20 mouse cellular contexts compared by ENCODE assay signal in genomic region chr13:97491865-97492847, GRCm38 (mm10).
A peak's percentile ranks its signal among the peaks of the same experiment; 100 is the strongest.
DNase-seq lines count a peak whose midpoint lies in the region; ATAC-seq and TF ChIP-seq lines count a peak whose summit lies in the region.
"Had no signal": no experiment of that assay in that cellular context is flagged by ENCODE, and none has a peak within 500 bp of the region (broad histone marks: within the 10 kb centered on the region; RNA-seq: fewer than 3 reads in every experiment).

No protein-coding gene starts in this region.

- WGBS in midbrain, embryonic 11.5 days: 95% methylated on average over 19 of the region's 19 CpGs
- 95% methylated on average over 19 of the region's 19 CpGs for WGBS in midbrain, embryonic 15.5 days
- 91% methylated on average over 19 of the region's 19 CpGs for WGBS in cerebellum, adult 2 months

- 0 out of 2 replicates have a peak, but pooled peaks cover 4% of the 10 kb centered on the region for H3K4me1 ChIP-seq in midbrain, embryonic 11.5 days (ENCODE audit: control insufficient read depth, insufficient read depth, low read length)
- H3K4me1 ChIP-seq in midbrain, embryonic 15.5 days: peaks cover 27% of the 10 kb centered on the region
- H3K4me1 ChIP-seq in cerebellum, adult 2 months (ENCODE audit: control insufficient read depth, insufficient read depth, low read length): peaks cover 5% of the 10 kb centered on the region; the same call in 1 of the 2 replicates
- H3K4me1 ChIP-seq: liver, embryonic 15.5 days had no signal

- peak; percentile 68 for DNase-seq in midbrain, embryonic 11.5 days (ENCODE audit: low spot score, missing footprints)
- DNase-seq in brain, adult 2 months (ENCODE audit: low read depth, low spot score): peak; percentile 87
- peak; percentile 42 to 89 for DNase-seq in left cerebral cortex, adult 8-10 months (ENCODE audit: low spot score in 2 of 2)
- DNase-seq in telencephalon, adult 2 months (ENCODE audit: low read depth, low spot score): peak; percentile 77
- no peak for DNase-seq in cerebellum, adult 2 months
- DNase-seq in natural killer cell, adult 2 months (ENCODE audit: low spot score in 2 of 2): no peak
- DNase-seq: adrenal gland, adult 2 months; cerebellum, adult 11-12 months; heart, postnatal 4 days; kidney, adult 11 months; midbrain, embryonic 14.5 days had no signal

- H3K27ac ChIP-seq in midbrain, embryonic 11.5 days (ENCODE audit: low read depth, low read length): no peak overlapping the region
- H3K27ac ChIP-seq in midbrain, embryonic 15.5 days: no peak overlapping the region
- no peak overlapping the region for H3K27ac ChIP-seq in cerebellum, adult 2 months (ENCODE audit: insufficient read depth, low read length)
- H3K27ac ChIP-seq: embryonic facial prominence, embryonic 12.5 days; heart, embryonic 13.5 days; hindbrain, postnatal 0 days; kidney, postnatal 0 days; limb, embryonic 13.5 days; liver, embryonic 15.5 days had no signal

- H3K27me3 ChIP-seq in midbrain, embryonic 11.5 days (ENCODE audit: control insufficient read depth, insufficient read depth, low read length): no peaks in the 10 kb centered on the region; the same call in 1 of the 2 replicates
- H3K27me3 ChIP-seq in midbrain, embryonic 15.5 days (replicated peaks): no peaks in the 10 kb centered on the region
- no peaks in the 10 kb centered on the region; the same call in 1 of the 2 replicates for H3K27me3 ChIP-seq in cerebellum, adult 2 months (ENCODE audit: control insufficient read depth, insufficient read depth, low read length)
- H3K27me3 ChIP-seq: embryonic facial prominence, embryonic 12.5 days had no signal

- H3K9me3 ChIP-seq in midbrain, embryonic 11.5 days (ENCODE audit: control insufficient read depth, low read length): no peaks in the 10 kb centered on the region
- no peaks in the 10 kb centered on the region for H3K9me3 ChIP-seq in midbrain, embryonic 15.5 days
- H3K9me3 ChIP-seq: embryonic facial prominence, embryonic 12.5 days; G1E; heart, embryonic 13.5 days; limb, embryonic 13.5 days; liver, embryonic 15.5 days had no signal

- H3K9ac ChIP-seq in midbrain, embryonic 11.5 days (ENCODE audit: low read length): no peak overlapping the region
- H3K9ac ChIP-seq in midbrain, embryonic 15.5 days: no peak overlapping the region
- H3K9ac ChIP-seq: embryonic facial prominence, embryonic 12.5 days; heart, embryonic 13.5 days; limb, embryonic 13.5 days; liver, embryonic 15.5 days had no signal

- H3K4me2 ChIP-seq in midbrain, embryonic 11.5 days: no peak overlapping the region
- H3K4me2 ChIP-seq in midbrain, embryonic 15.5 days: no peak overlapping the region
- H3K4me2 ChIP-seq: embryonic facial prominence, embryonic 12.5 days; heart, embryonic 13.5 days; limb, embryonic 13.5 days; liver, embryonic 15.5 days had no signal

- no peak overlapping the region for H3K4me3 ChIP-seq in midbrain, embryonic 11.5 days (ENCODE audit: low read depth, low read length)
- H3K4me3 ChIP-seq in midbrain, embryonic 15.5 days: no peak overlapping the region
- H3K4me3 ChIP-seq in cerebellum, adult 2 months (replicated peaks; ENCODE audit: insufficient read depth, low read depth, low read length): no peak overlapping the region
- H3K4me3 ChIP-seq: embryonic facial prominence, embryonic 12.5 days; heart, embryonic 13.5 days; limb, embryonic 13.5 days; liver, embryonic 15.5 days had no signal

- no peak for TF ChIP-seq POLR2A in cerebellum, adult 2 months (IDR thresholded peaks at IDR 0.05; ENCODE audit: borderline replicate concordance, insufficient read depth, low read length)

- no peak for ATAC-seq in midbrain, embryonic 11.5 days (ENCODE audit: low FRiP score)
- no peak for ATAC-seq in midbrain, embryonic 15.5 days (replicated peaks)
- ATAC-seq: lung, postnatal 0 days had no signal

- no peak for TF ChIP-seq CTCF in cerebellum, adult 2 months (IDR thresholded peaks at IDR 0.05; ENCODE audit: borderline replicate concordance, insufficient read depth, low read depth, low read length)

- no peaks in the 10 kb centered on the region for H3K36me3 ChIP-seq in midbrain, embryonic 11.5 days (ENCODE audit: control insufficient read depth, insufficient read depth, low read length)
- H3K36me3 ChIP-seq in midbrain, embryonic 15.5 days (replicated peaks): no peaks in the 10 kb centered on the region
- H3K36me3 ChIP-seq: embryonic facial prominence, embryonic 12.5 days; G1E; heart, embryonic 13.5 days; limb, embryonic 13.5 days; liver, embryonic 15.5 days had no signal

Comparison
In these comparisons a context has a peak if more than half of its experiments do, and no peak if none do; other contexts are left out.
1. DNase-seq: peak in midbrain, embryonic 11.5 days (single experiment), brain, adult 2 months (single experiment), left cerebral cortex, adult 8-10 months (2 of 2) and telencephalon, adult 2 months (single experiment); none in cerebellum, adult 2 months (0 of 2) and natural killer cell, adult 2 months (0 of 2).